Mouse (Mus musculus): ENCODE data around the gene Rag2.
A peak's percentile ranks its signal among the peaks of the same experiment; 100 is the strongest.

Rag2 gene

GRCm38 (mm10) chr2:101624526-101624925 lies at the start of gene Rag2:
Gene Rag2 (plus strand): TSS chr2:101624718.
- no peak for DNase-seq (ENCODE audit: low spot score)

GRCm38 (mm10) chr2:101577243-101577642 lies 47.3 kb upstream of the Rag2 start:
- no peak for DNase-seq (ENCODE audit: low spot score)

- no peak for DNase-seq (ENCODE audit: low spot score)
Observed at GRCm38 (mm10) chr2:101580027-101580426, 44.5 kb upstream of the Rag2 start.

- no peak for DNase-seq (ENCODE audit: low spot score)
Observed at GRCm38 (mm10) chr2:101580428-101580827, 44.1 kb upstream of the Rag2 start.

- DNase-seq (ENCODE audit: low spot score) = no peak
Observed at GRCm38 (mm10) chr2:101580977-101581376, 43.5 kb upstream of the Rag2 start.

- DNase-seq (ENCODE audit: low spot score) = no peak
Observed at GRCm38 (mm10) chr2:101581418-101581817, 43.1 kb upstream of the Rag2 start.

- peak; percentile 21 for DNase-seq (ENCODE audit: low spot score)
Observed at GRCm38 (mm10) chr2:101591356-101591755, 33.2 kb upstream of the Rag2 start.

GRCm38 (mm10) chr2:101592023-101592841 lies 32.3 kb upstream of the Rag2 start:
- DNase-seq (ENCODE audit: low spot score) = peak; percentile 67

- DNase-seq (ENCODE audit: low spot score) = no peak
Observed at GRCm38 (mm10) chr2:101592886-101593285, 31.6 kb upstream of the Rag2 start.

GRCm38 (mm10) chr2:101594681-101595080 lies 29.8 kb upstream of the Rag2 start:
- DNase-seq (ENCODE audit: low spot score) = no peak

- no peak for DNase-seq (ENCODE audit: low spot score)
Observed at GRCm38 (mm10) chr2:101597186-101597585, 27.3 kb upstream of the Rag2 start.

- no peak for DNase-seq (ENCODE audit: low spot score)
Observed at GRCm38 (mm10) chr2:101598190-101599181, 26.0 kb upstream of the Rag2 start.

GRCm38 (mm10) chr2:101600703-101601102 lies 23.8 kb upstream of the Rag2 start:
- DNase-seq (ENCODE audit: low spot score) = peak; percentile 47

GRCm38 (mm10) chr2:101603099-101603498 lies 21.4 kb upstream of the Rag2 start:
- no peak for DNase-seq (ENCODE audit: low spot score)

GRCm38 (mm10) chr2:101608232-101608894 lies 16.2 kb upstream of the Rag2 start:
- no peak for DNase-seq (ENCODE audit: low spot score)

GRCm38 (mm10) chr2:101610861-101611260 lies 13.7 kb upstream of the Rag2 start:
- DNase-seq (ENCODE audit: low spot score) = no peak

GRCm38 (mm10) chr2:101615464-101616305 lies 8.8 kb upstream of the Rag2 start:
- no peak for DNase-seq (ENCODE audit: low spot score)

GRCm38 (mm10) chr2:101618373-101618772 lies 6.1 kb upstream of the Rag2 start:
- DNase-seq (ENCODE audit: low spot score) = no peak

- DNase-seq (ENCODE audit: low spot score) = no peak
Observed at GRCm38 (mm10) chr2:101620899-101621298, 3.6 kb upstream of the Rag2 start.

GRCm38 (mm10) chr2:101621611-101622010 lies 2.9 kb upstream of the Rag2 start:
- DNase-seq (ENCODE audit: low spot score) = no peak

GRCm38 (mm10) chr2:101623042-101623441 lies 1.5 kb upstream of the Rag2 start:
- DNase-seq (ENCODE audit: low spot score) = no peak

Measured in embryo, embryonic 10.5 days (tissue).